Mouse (Mus musculus) kidney, embryonic 16.5 days (tissue): Measurements from ENCODE around the gene Erlin1. TPM values are rescaled to one million over a fixed set of nuclear protein-coding genes. Genes with fewer than 3 reads are reported as not detected.

Source experiments
- ATAC-seq: fragments of 200-750 bp; cut with Nextera tagmentation; 2 replicates; pipeline ENCODE4 v1.8.0; 2017; ENCODE audit warnings: moderate TSS enrichment; ENCODE audit not compliant: low FRiP score, low TSS enrichment
- H3K27ac ChIP-seq: fragments of 300-500 bp; sonication (generic); 2 replicates; pipeline ENCODE4 v1.5.1; 2014; ENCODE audit warnings: low read length
- H3K27me3 ChIP-seq: fragments of 300-500 bp; sonication (generic); 2 replicates; pipeline ENCODE4 v1.6.1; 2014; ENCODE audit warnings: low read length, control low read depth, mixed read lengths; ENCODE audit not compliant: insufficient read depth
- H3K36me3 ChIP-seq: fragments of 300-500 bp; sonication (generic); 2 replicates; pipeline ENCODE4 v1.6.1; 2014; ENCODE audit warnings: low read length, control low read depth, mixed read lengths; ENCODE audit not compliant: insufficient read depth
- H3K4me1 ChIP-seq: fragments of 300-500 bp; sonication (generic); 2 replicates; pipeline ENCODE4 v1.6.1; 2014; ENCODE audit warnings: low read length, control low read depth, mixed read lengths; ENCODE audit not compliant: insufficient read depth
- H3K4me2 ChIP-seq: fragments of 300-500 bp; sonication (generic); replicated peaks from 2 replicates; pipeline ENCODE4 v1.6.1; 2014; ENCODE audit warnings: low read depth, low read length
- H3K4me3 ChIP-seq: fragments of 300-500 bp; sonication (generic); 2 replicates; pipeline ENCODE4 v1.5.1; 2014; ENCODE audit warnings: mild to moderate bottlenecking, low read length
- H3K9ac ChIP-seq: fragments of 300-500 bp; sonication (generic); replicated peaks from 2 replicates; pipeline ENCODE4 v1.6.1; 2014; ENCODE audit warnings: low read length
- H3K9me3 ChIP-seq: fragments of 300-500 bp; sonication (generic); 2 replicates; pipeline ENCODE4 v1.6.1; 2016; ENCODE audit warnings: low read length, control low read depth
- WGBS: fragments of 180-500 bp; shearing (Covaris S2); extraction: QIAGEN DNeasy Blood & Tissue Kit; methylation state at CpG from one replicate; pipeline ENCODE4 v1.1.7; 2014; 5-methylcytosine and 5-hydroxymethylcytosine counted together
- polyA plus RNA-seq: library from polyadenylated mRNA; unstranded; fragments of >200 nt; fragmentation: Nextera tagmentation; extraction: Ambion mirVana; gene quantifications from 2 replicates; pipeline ENCODE4 v1.2.1, GENCODE M21; 2015

Gene Erlin1
- polyA plus RNA-seq, 1 experiment from 2014 or later: 57.7 TPM

DNA sequence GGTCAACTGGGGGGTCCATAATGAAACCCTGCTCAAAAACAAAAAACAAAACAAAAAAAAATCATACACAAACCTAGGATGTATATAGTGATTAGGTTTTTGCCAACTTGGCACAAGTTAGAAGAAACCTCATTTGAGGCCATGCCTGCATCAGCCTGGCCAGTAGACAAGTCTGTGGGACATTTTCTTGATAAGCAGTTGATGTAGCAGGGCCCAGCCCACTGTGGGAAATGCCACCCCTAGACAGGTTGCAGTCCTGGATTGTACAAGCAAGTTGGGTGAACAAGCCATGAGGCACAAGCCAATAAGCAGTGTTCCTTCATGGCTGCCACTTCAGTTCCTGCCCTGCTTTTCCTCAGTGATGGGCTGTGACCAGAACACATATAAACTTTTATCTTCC, 31.3 kb upstream of the Erlin1 start:
- Histone ChIP-seq H3K4me1 (peaks cover 10% of the 10 kb centered on the region; the same call in 1 of the 2 replicates), H3K36me3 (peaks cover 27% of the 10 kb centered on the region), H3K4me2 (no peak overlapping the region), H3K9me3 (peaks cover under 1% of the 10 kb centered on the region), H3K27me3 (no peaks in the 10 kb centered on the region), H3K27ac (no peak overlapping the region), H3K4me3 (no peak overlapping the region), H3K9ac (no peak overlapping the region)
- no peak for ATAC-seq

DNA sequence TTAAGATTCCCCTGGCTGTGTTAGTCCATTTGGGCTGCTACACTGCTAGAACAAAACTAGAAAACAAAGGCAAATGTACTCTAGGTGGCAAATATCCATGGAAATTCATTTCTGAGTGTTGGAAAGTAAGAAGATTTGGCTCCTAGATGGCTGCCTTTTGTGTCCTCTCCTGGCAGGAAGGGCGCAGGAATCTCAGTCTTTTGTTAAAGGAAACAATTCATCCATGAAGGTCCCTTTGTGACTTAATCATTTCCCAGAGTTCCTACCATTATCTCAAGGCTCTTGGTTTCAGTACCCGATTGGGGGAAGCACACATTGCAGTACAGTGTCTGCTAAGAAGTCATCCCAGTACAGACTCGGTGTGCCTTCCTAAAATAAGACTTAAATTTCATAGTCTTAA, 16.7 kb upstream of the Erlin1 start:
- peaks cover 29% of the 10 kb centered on the region for H3K36me3 ChIP-seq

DNA sequence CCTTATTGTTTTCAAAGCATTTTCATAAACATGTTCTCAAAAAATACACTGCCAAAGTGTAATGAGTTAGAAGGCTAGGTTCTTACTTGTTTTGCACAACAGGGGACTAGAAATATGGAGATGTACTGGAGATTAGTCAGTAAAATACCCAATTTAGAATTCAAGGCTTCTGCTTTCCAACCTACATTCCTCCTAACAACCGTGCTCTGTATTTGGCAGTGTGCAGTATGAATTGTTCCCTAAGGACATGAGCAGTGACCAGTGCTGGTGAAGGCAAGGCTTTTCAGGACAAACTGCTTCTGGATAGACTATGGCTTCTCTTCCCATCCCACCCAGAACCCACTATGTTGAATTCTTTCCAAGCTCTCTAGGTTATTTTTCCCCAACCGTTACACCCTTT, 11.3 kb upstream of the Erlin1 start:
- Histone ChIP-seq H3K9me3 (no peaks in the 10 kb centered on the region), H3K36me3 (peaks cover 35% of the 10 kb centered on the region), H3K27me3 (no peaks in the 10 kb centered on the region), H3K4me1 (0 out of 2 replicates have a peak, but pooled peaks cover 2% of the 10 kb centered on the region), H3K9ac (no peak overlapping the region), H3K27ac (no peak overlapping the region), H3K4me3 (no peak overlapping the region), H3K4me2 (no peak overlapping the region)
- no peak for ATAC-seq
- 86% methylated on average over 2 of the region's 2 CpGs for WGBS

More for the DNA sequence above, 16.7 kb upstream of the Erlin1 start:
- ATAC-seq: no peak
- no peaks in the 10 kb centered on the region for H3K27me3 ChIP-seq
- H3K4me3 ChIP-seq: no peak overlapping the region
- no peak overlapping the region for H3K27ac ChIP-seq
- H3K9me3 ChIP-seq: no peaks in the 10 kb centered on the region
- H3K9ac ChIP-seq: no peak overlapping the region
- no peak overlapping the region for H3K4me2 ChIP-seq
- no peaks in the 10 kb centered on the region for H3K4me1 ChIP-seq
- 74% methylated on average over 3 of the region's 3 CpGs for WGBS

DNA sequence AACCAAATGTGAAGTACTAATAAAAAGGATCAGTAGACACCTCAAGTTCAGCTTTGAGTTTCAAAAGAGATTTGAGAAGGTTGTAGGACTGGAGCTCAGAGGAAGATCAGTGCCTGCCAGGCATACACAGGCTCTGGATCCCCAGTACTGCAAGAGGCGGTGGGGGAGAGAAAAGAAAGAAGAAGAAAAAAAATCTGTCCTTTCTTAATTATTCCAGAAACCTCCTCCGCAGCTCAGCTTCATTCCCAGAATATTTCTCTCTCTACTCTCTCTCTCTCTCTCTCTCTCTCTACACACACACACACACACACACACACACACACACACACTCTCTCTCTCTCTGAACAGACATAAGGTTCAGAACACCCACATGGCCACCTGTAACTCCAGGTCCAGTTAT, 10.4 kb upstream of the Erlin1 start:
- Histone ChIP-seq H3K36me3 (peaks cover 40% of the 10 kb centered on the region), H3K9me3 (no peaks in the 10 kb centered on the region), H3K9ac (no peak overlapping the region), H3K4me3 (no peak overlapping the region), H3K4me2 (no peak overlapping the region), H3K4me1 (0 out of 2 replicates have a peak, but pooled peaks cover 2% of the 10 kb centered on the region), H3K27me3 (no peaks in the 10 kb centered on the region), H3K27ac (no peak overlapping the region)
- no peak for ATAC-seq
- WGBS: 74% methylated on average over 2 of the region's 2 CpGs

DNA sequence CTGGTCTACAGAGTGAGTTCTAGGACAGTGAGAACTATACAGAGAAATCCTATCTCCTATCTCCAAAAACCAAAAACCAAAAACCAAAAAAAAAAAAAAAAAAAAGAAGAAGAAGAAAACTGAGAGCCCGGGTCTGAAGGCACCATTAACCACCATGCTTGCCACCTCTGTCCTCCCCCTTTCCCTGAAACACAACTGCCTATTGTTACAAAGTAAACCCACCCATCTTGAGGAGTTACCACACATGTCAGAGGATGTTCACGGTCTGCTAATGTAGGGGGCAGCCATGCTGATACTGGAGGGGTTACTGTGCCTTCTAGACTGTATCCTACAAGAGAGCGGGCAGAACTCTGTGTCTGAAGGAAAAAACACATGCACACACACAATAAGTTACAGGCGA, 7.4 kb upstream of the Erlin1 start:
- Histone ChIP-seq H3K36me3 (peaks cover 34% of the 10 kb centered on the region), H3K9ac (no peak overlapping the region)
- WGBS: 54% methylated on average over 4 of the region's 4 CpGs

DNA sequence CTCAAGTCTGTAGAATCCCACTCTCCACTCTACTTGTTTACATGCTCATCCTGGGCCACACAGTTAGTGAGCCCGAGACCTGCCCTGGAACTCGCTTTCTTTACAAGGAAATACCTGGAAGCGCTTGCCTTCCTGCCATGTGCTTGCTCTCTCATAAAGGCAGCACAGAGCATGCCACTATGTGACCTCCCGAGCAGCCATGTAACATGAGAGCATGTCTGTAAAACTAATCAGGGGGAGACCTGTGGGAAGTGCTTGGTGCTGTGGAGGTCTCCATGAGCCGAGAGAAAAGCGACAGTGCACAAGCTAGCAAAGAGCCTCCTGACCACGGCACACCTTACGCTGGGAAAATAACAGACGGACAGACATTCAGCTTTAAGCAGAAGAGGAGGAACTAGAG, 6.9 kb upstream of the Erlin1 start:
- 37% methylated on average over 9 of the region's 9 CpGs for WGBS
- no peaks in the 10 kb centered on the region for H3K9me3 ChIP-seq
- H3K27me3 ChIP-seq: no peaks in the 10 kb centered on the region
- peaks cover 34% of the 10 kb centered on the region for H3K36me3 ChIP-seq
- no peak overlapping the region for H3K9ac ChIP-seq
- H3K27ac ChIP-seq: peak overlapping the region; percentile 82
- H3K4me1 ChIP-seq: 0 out of 2 replicates have a peak, but pooled peaks cover 2% of the 10 kb centered on the region
- ATAC-seq: peak; percentile 88
- no peak overlapping the region for H3K4me3 ChIP-seq
- no peak overlapping the region; the same call in 1 of the 2 replicates for H3K4me2 ChIP-seq

More for the DNA sequence above, 7.4 kb upstream of the Erlin1 start:
- Histone ChIP-seq H3K27me3 (no peaks in the 10 kb centered on the region), H3K4me1 (0 out of 2 replicates have a peak, but pooled peaks cover 2% of the 10 kb centered on the region), H3K27ac (peak overlapping the region; percentile 82), H3K9me3 (no peaks in the 10 kb centered on the region), H3K4me2 (no peak overlapping the region), H3K4me3 (no peak overlapping the region)
- ATAC-seq: peak; percentile 89

GRCm38 (mm10) chr19:44074986-44075385, 5.4 kb upstream of the Erlin1 start:
- H3K36me3 ChIP-seq: peaks cover 28% of the 10 kb centered on the region
- no peak overlapping the region for H3K9ac ChIP-seq
- H3K4me1 ChIP-seq: peaks cover 4% of the 10 kb centered on the region; the same call in 1 of the 2 replicates
- no peak overlapping the region for H3K4me2 ChIP-seq
- no peak for ATAC-seq
- H3K27me3 ChIP-seq: no peaks in the 10 kb centered on the region
- H3K27ac ChIP-seq: no peak overlapping the region
- no peaks in the 10 kb centered on the region for H3K9me3 ChIP-seq
- 81% methylated on average over 11 of the region's 11 CpGs for WGBS
- no peak overlapping the region for H3K4me3 ChIP-seq

GRCm38 (mm10) chr19:44071166-44071565, 1.6 kb upstream of the Erlin1 start:
- H3K4me1 ChIP-seq: peaks cover 19% of the 10 kb centered on the region; the same call in 1 of the 2 replicates
- no peak overlapping the region for H3K4me3 ChIP-seq
- H3K9ac ChIP-seq: no peak overlapping the region
- no peak overlapping the region for H3K27ac ChIP-seq
- H3K36me3 ChIP-seq: 0 out of 2 replicates have a peak, but pooled peaks cover 6% of the 10 kb centered on the region
- H3K27me3 ChIP-seq: no peaks in the 10 kb centered on the region
- 55% methylated on average over 5 of the region's 5 CpGs for WGBS
- no peaks in the 10 kb centered on the region for H3K9me3 ChIP-seq
- H3K4me2 ChIP-seq: no peak overlapping the region
- ATAC-seq: no peak

GRCm38 (mm10) chr19:44069914-44070232, 288 bp upstream of the Erlin1 start:
- Histone ChIP-seq H3K4me1 (peaks cover 19% of the 10 kb centered on the region; the same call in 1 of the 2 replicates), H3K27ac (peak overlapping the region; percentile 70), H3K9ac (peak overlapping the region; percentile 79), H3K9me3 (no peaks in the 10 kb centered on the region), H3K4me2 (peak overlapping the region; percentile 85), H3K4me3 (peak overlapping the region; percentile 77), H3K27me3 (no peaks in the 10 kb centered on the region), H3K36me3 (no peaks in the 10 kb centered on the region)
- no peak for ATAC-seq
- 8% methylated on average over 4 of the region's 4 CpGs for WGBS

GRCm38 (mm10) chr19:44068232-44068631, 1.4 kb downstream of the Erlin1 start:
- 71% methylated on average over 4 of the region's 4 CpGs for WGBS
- H3K27ac ChIP-seq: no peak overlapping the region
- H3K4me1 ChIP-seq: peaks cover 19% of the 10 kb centered on the region; the same call in 1 of the 2 replicates
- peak overlapping the region; percentile 79 for H3K9ac ChIP-seq
- H3K27me3 ChIP-seq: no peaks in the 10 kb centered on the region
- H3K9me3 ChIP-seq: no peaks in the 10 kb centered on the region
- ATAC-seq: no peak
- H3K4me2 ChIP-seq: peak overlapping the region; percentile 85
- H3K4me3 ChIP-seq: peak overlapping the region; percentile 77
- no peaks in the 10 kb centered on the region for H3K36me3 ChIP-seq
